Mouse (Mus musculus): ENCODE results near the gene Rsc1a1.
A peak's percentile ranks its signal among the peaks of the same experiment; 100 is the strongest.

The Rsc1a1 gene

GRCm38 (mm10) chr4:141694719-141695118, 9.3 kb upstream of the Rsc1a1 start:
- no peak for DNase-seq (ENCODE audit: low spot score)

GRCm38 (mm10) chr4:141688505-141688904, 3.1 kb upstream of the Rsc1a1 start:
- no peak for DNase-seq (ENCODE audit: low spot score)

- no peak for DNase-seq (ENCODE audit: low spot score)
These were observed 1.1 kb upstream of the Rsc1a1 start for GRCm38 (mm10) chr4:141686525-141686924.

GRCm38 (mm10) chr4:141686093-141686492, 694 bp upstream of the Rsc1a1 start:
- no peak for DNase-seq (ENCODE audit: low spot score)

DNA sequence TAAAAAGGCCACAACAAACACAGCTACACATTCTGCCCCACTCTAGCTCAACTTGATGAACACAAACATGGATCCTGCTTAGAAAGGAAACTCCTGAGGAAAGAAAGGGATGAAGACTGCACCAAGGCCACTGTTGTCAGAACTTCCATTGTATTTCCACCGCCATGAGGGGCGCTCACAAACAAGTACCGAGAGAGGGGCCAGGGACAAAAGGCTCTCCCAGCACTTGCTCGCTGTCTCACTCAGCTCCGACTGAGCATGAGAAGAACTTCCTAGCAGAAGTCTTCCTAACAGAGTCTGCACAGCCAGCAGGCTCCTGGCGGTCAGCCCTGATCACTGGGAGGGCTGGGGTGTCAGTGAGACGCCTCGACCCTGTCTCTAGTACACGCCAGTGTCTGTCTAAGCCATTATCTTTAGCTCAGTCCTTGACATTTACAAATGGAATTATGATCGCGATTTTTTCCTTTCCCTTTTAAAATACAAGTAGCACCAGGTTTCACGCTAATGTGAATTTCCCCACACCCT, 2.6 kb downstream of the Rsc1a1 start:
- no peak for DNase-seq (ENCODE audit: low spot score)

GRCm38 (mm10) chr4:141681767-141682166, 3.6 kb downstream of the Rsc1a1 start:
- DNase-seq (ENCODE audit: low spot score) = no peak

DNA sequence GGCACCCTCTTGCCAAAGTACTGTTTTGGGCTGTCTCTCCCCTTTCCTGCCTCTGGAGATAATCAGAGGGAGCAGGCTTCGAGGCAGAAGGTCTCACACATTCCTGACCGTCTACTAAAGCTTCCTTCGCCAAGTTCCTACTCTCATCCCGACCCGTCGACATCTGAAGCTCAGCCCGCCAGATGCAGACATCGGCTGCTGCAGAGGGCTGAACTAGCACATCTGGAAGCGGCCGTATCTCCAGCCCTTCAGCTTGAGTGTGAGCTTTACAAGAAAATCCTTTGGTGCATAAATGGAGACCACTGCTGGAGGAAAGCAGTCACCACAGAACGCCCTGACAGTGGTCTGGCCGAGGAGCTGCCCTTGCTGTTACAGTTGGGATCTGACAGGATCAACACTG, 4.5 kb downstream of the Rsc1a1 start:
- DNase-seq (ENCODE audit: low spot score) = no peak

DNA sequence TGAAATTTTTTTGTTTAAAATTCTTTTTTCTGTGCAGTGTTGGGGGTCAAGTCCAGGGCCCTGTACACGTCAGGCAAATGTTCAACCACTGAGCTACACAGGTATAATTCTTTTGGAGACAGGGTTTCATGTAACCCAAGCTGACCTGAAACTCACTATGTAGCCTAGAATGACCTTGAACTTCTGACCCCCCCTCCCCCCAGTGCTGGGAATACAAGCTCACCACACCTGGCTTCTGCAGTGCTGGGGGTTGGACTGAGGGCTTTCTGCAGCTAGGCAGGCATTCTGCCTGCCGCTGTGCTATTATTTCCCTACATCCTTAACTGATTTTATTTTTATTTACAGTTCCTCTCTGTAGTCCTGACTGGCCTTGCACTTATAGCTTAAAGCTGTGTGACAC, 6.4 kb downstream of the Rsc1a1 start:
- DNase-seq (ENCODE audit: low spot score) = no peak

DNA sequence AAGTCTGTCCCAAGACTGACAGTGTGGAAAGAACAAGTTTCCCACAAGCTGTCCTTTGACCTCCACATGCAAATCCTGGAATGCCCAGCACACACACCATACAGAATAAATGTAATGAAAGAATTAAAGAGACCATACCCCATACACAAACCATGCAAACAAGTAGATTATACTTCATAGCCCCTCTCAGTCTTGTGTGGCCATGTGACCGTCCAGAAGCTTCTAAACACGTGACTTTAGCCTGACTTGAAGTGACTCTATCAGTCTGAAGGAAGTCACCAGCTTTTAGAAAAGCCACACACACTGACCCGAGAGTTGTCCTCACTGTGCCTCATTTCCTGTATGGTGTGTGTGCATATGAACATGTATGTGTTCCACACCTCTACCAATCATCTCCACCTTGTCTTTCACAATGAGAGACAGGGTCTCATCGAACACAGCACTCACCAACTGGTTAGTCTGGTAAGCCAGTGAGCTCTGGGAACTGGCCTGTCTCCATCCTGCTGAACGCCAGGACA, 8.9 kb downstream of the Rsc1a1 start:
- DNase-seq (ENCODE audit: low spot score) = no peak

DNA sequence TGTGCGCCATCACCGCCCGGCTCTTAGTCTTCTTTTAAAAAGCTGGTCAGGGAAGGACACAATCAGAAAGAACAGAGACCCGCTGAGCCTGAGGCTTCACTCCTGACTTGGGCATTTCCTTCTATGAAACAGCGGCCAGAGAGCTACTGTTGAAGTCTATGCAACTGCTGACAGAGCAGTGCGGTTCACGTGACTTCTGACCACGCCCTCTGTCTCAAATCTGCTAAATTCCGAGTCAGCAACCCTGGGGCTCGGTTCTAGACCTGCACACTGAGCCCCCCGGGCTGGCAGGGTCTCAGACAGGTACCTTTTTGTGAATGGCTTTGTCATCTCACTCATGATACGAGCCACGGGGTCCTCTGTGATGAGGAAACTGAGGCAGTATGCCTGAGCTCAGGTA, 13.1 kb downstream of the Rsc1a1 start:
- no peak for DNase-seq (ENCODE audit: low spot score)

GRCm38 (mm10) chr4:141671389-141671788, 14.0 kb downstream of the Rsc1a1 start:
- DNase-seq (ENCODE audit: low spot score) = no peak

DNA sequence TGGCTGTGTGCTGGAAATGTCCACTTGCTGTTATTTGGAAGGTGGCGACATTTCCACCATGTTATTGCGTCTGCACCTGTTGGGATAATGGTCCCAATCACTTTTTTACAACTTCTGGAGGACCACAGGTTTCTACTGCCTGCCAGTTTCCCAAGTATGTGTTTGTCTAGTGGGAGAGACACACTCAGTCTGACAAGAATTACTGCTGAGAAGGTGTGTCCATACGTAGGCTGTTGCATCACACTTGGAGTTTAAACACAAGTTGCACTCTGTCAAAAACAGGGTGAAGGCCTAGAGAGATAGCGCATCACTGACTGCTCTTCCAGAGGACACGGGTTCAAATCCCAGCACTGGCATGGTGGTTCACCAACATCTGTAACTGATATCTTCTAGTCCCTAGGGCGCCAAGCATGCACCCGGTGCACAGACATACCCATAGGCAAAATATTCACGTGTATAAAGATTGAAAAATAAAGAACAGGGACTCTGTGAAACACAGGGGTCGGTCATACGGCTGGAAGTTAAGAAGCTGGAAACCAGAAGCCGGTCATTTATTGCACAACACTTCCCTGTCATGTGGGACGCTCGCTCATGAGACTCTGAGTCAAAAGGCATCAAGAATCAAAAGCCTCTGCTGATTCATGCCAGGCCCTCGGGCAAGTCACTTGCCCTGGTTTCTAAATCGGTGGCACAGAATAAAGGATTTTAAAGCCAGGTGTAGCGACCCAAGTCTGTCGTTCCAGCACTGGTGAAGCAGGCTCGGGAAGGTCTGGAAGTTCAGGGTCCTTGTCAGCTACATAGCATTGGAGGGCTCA, 15.3 kb downstream of the Rsc1a1 start:
- no peak for DNase-seq (ENCODE audit: low spot score)

DNA sequence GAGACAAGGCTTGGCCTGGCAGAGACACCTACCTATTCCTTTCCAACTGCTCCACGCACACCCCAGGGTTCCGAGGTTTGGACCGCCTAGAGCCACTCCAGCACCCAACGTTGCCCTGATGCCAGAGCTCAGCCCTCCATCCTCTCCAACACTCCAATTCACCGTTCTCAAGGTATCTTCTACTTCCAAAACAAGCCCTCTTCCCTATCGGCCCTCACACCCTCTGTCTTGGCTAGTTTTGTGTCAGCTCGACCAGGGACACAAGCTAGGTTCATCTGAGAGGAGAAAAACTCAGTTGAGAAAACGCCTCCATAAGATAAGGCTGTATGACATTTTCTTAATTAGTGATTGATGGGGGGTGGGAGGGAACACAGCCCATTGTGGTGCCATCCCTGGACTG, 20.6 kb downstream of the Rsc1a1 start, which contains the start of gene Plekhm2:
TSS of gene Plekhm2 (minus strand) at position 101 of the 400 bp plus-strand sequence.
- no peak for DNase-seq (ENCODE audit: low spot score)

DNA sequence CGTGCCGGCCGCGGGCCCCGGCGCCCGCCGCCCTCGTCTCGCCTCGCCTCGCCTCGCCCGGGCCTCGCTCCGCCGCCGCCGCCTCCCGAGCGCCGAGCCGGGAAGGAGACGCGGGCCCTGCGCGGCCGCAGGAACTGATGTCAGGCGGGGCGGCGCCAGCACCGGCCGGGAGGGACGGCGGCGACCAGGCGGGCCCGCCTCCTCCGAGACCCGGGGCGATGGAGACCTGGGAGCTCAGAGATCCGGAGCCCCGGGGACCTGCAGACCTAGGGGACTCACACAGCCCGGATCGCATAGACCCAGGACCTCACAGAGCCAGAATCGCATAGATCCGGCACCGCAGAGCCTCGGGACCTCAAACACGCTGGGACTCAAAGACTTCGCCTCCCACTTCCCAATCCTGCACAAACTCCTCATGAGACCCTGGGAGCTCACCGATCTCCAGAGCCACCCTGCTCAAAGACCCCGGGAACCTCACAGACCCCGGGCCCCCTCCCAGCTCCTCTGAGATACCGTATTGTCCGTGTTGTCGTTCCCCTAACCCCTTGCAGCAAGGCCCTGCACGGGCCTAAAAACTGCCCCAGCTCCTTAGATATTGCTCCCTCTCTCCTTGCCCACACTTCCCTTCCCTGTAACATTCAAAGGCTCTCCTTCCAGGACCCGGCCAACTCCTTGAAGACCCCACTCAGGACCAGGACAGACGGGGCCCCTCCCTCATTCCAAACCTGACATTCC, 21.2 kb downstream of the Rsc1a1 start:
- DNase-seq (ENCODE audit: low spot score) = peak; percentile 62

- no peak for DNase-seq (ENCODE audit: low spot score)
These were observed 22.1 kb downstream of the Rsc1a1 start for GRCm38 (mm10) chr4:141663122-141663931.

- no peak for DNase-seq (ENCODE audit: low spot score)
These were observed 24.5 kb downstream of the Rsc1a1 start for GRCm38 (mm10) chr4:141660884-141661283.

GRCm38 (mm10) chr4:141659739-141660138, 25.7 kb downstream of the Rsc1a1 start:
- DNase-seq (ENCODE audit: low spot score) = no peak

DNA sequence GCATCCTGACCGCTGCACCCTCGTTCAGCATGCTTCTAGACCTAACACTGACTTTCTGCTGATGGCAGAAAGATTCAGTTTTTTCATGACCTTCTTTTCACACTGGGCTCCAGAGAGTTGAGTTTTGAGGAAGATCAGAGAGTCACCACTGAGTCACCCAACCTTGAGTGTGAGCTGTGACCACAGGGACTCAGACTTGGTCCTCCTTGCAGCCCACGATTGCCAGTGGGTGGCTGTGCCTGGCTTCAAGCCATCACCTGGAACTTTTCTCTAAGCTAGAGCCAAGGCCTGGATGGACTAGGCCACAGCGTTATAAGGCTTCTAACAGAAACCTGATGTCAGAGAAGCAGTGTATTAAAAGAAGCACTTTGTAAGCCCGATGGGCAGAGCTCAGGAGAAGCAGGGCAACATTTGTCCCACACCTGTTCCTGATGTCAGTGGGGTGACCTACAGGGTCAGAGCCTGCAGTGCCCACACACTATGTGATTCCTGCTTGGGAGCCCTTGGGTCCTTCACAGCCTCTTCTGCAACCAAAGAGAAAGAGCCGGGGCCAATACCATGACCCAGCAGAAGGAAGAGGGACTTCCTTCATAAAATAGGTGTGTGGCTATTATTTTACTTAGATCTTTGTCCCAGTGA, 26.4 kb downstream of the Rsc1a1 start:
- no peak for DNase-seq (ENCODE audit: low spot score)

DNA sequence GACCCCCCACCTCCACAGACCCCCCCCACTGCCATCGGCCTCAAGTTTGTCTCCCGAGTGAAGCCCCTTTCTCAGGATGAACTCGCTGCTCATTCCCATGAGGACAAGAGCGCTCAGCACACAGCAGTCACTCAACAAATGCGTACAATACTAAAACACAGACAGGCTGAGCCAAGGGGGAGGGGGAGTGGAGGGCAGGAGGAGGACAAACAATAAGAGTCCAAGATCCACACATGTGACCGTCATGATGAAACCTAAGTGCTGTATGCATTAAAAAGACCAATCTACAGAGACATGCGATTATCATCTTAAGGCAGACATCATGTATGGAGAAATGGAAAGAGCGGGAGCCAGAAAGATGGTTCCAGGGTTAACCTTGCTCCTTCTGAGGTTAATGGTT, 28.5 kb downstream of the Rsc1a1 start:
- DNase-seq (ENCODE audit: low spot score) = no peak

GRCm38 (mm10) chr4:141655908-141656608, 29.3 kb downstream of the Rsc1a1 start:
- DNase-seq (ENCODE audit: low spot score) = no peak

DNA sequence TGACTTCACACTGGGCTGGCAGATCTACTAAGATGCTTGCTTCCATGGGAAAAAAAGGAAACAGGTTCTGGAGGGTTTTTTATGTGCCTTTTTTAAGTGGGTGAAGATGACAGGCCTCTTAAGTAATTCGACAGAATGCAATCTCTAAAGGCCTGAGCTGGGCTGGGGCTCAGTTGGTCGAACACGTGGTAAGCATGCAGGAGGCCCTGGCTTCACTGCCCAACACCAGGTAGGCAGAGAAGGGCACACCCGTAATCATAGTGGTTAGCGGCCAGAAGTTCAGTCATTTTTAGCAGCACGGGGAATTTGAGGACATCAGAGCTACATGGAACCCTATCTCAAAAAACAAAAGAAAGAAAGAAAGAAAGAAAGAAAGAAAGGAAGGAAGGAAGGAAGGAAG, 30.9 kb downstream of the Rsc1a1 start:
- no peak for DNase-seq (ENCODE audit: low spot score)
